Mouse (Mus musculus) heart, embryonic 12.5 days (tissue): ENCODE results near the gene Ifnk. TPM values are rescaled to one million over a fixed set of nuclear protein-coding genes. Genes with fewer than 3 reads are reported as not detected.

Source experiments
- ATAC-seq: fragments of 200-750 bp; cut with Nextera tagmentation; 2 replicates; pipeline ENCODE4 v1.8.0; 2017; ENCODE audit warnings: moderate TSS enrichment, moderate library complexity; ENCODE audit not compliant: insufficient number of reproducible peaks, low FRiP score
- H3K27ac ChIP-seq: fragments of 300-500 bp; sonication (generic); 2 replicates; pipeline ENCODE4 v1.5.1; 2016; ENCODE audit warnings: mild to moderate bottlenecking, moderate library complexity; ENCODE audit not compliant: poor library complexity, severe bottlenecking
- H3K27me3 ChIP-seq: fragments of 300-500 bp; sonication (generic); replicated peaks from 2 replicates; pipeline ENCODE4 v1.6.1; 2016; ENCODE audit warnings: mild to moderate bottlenecking, moderate library complexity
- H3K36me3 ChIP-seq: fragments of 300-500 bp; sonication (generic); 2 replicates; pipeline ENCODE4 v1.6.1; 2016; ENCODE audit warnings: mild to moderate bottlenecking, moderate library complexity
- H3K4me1 ChIP-seq: fragments of 300-500 bp; sonication (generic); replicated peaks from 2 replicates; pipeline ENCODE4 v1.6.1; 2016; ENCODE audit warnings: mild to moderate bottlenecking
- H3K4me2 ChIP-seq: fragments of 300-500 bp; sonication (generic); 2 replicates; pipeline ENCODE4 v1.6.1; 2016; ENCODE audit warnings: mild to moderate bottlenecking, moderate library complexity
- H3K4me3 ChIP-seq: fragments of 300-500 bp; sonication (generic); 2 replicates; pipeline ENCODE4 v1.5.1; 2016; ENCODE audit warnings: mild to moderate bottlenecking
- H3K9ac ChIP-seq: fragments of 300-500 bp; sonication (generic); 2 replicates; pipeline ENCODE4 v1.6.1; 2016; ENCODE audit warnings: mild to moderate bottlenecking, moderate library complexity
- H3K9me3 ChIP-seq: fragments of 300-500 bp; sonication (generic); replicated peaks from 2 replicates; pipeline ENCODE4 v1.6.1; 2016; ENCODE audit warnings: mild to moderate bottlenecking, moderate library complexity
- WGBS: fragments of 180-500 bp; shearing (Covaris S2); methylation state at CpG from one replicate; pipeline ENCODE4 v1.1.7; 2016; 5-methylcytosine and 5-hydroxymethylcytosine counted together
- polyA plus RNA-seq: library from polyadenylated mRNA; unstranded; fragments of >200 nt; fragmentation: Nextera tagmentation; extraction: Ambion mirVana; gene quantifications from 2 replicates; pipeline ENCODE4 v1.2.1, GENCODE M21; 2016

Ifnk gene
- not detected in 2 replicates for polyA plus RNA-seq

GRCm38 (mm10) chr4:35151756-35152155 lies at the start of gene Ifnk:
Gene Ifnk (plus strand): TSS chr4:35152056.
- H3K4me1 ChIP-seq, result no peaks in the 10 kb centered on the region
- H3K4me3 ChIP-seq, result no peak within 1 kb of the TSS
- no peaks in the 10 kb centered on the region for H3K36me3 ChIP-seq
- no peak within 1 kb of the TSS for H3K27ac ChIP-seq
- no peak within 1 kb of the TSS for H3K9ac ChIP-seq
- 66% methylated on average over 4 of the region's 4 CpGs for WGBS
- ATAC-seq, result no peak
- H3K27me3 ChIP-seq, result peaks cover 5% of the 10 kb centered on the region; the same call in 1 of the 2 replicates
- no peaks in the 10 kb centered on the region for H3K9me3 ChIP-seq
- no peak within 1 kb of the TSS for H3K4me2 ChIP-seq

DNA sequence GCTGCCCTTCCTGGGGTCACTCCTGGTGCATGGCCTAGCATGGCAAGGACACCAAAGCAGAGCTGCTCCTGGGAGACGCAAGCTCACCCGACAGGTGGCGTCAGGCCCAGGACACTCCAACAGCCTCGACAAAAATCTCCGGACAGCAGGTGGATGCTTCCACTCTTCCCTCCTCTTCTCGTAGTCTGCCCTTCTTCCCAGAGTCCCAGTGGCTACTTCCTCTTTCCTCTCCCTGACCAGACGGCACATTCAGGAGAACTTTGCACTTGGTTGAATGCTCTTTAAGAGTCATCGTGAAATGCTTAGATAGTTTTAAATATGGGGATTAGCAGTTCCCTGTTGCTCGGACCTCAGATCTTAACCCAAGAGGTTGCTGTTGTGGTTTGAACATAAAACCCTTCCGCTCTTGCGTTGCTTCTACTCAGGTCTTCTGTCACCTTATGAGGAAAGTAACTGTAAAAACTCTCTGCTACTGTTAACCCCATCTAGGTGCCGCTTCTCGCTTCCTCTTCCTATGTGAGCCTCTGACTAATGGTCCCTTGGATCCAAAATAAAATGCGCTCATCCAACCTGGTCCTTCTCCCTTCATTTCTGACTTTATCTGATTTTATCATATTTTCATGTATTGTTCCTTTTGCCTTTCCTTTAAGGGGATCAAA lies 46.6 kb upstream of the Ifnk start:
- no peak overlapping the region for H3K27ac ChIP-seq
- 69% methylated on average over 14 of the region's 14 CpGs for WGBS
- no peak for ATAC-seq
- H3K4me2 ChIP-seq, result no peak overlapping the region
- H3K27me3 ChIP-seq, result no peaks in the 10 kb centered on the region
- no peaks in the 10 kb centered on the region for H3K9me3 ChIP-seq
- no peaks in the 10 kb centered on the region for H3K36me3 ChIP-seq
- no peaks in the 10 kb centered on the region; the same call in 1 of the 2 replicates for H3K4me1 ChIP-seq
- H3K9ac ChIP-seq, result no peak overlapping the region
- no peak overlapping the region for H3K4me3 ChIP-seq

- Histone ChIP-seq H3K27me3 (no peaks in the 10 kb centered on the region), H3K4me2 (no peak overlapping the region), H3K27ac (no peak overlapping the region), H3K9me3 (no peaks in the 10 kb centered on the region), H3K4me3 (no peak overlapping the region), H3K9ac (no peak overlapping the region), H3K36me3 (no peaks in the 10 kb centered on the region), H3K4me1 (peaks cover 12% of the 10 kb centered on the region)
- no peak for ATAC-seq
- 76% methylated on average over 4 of the region's 4 CpGs for WGBS
These were observed 39.4 kb upstream of the Ifnk start for GRCm38 (mm10) chr4:35112452-35112851.

DNA sequence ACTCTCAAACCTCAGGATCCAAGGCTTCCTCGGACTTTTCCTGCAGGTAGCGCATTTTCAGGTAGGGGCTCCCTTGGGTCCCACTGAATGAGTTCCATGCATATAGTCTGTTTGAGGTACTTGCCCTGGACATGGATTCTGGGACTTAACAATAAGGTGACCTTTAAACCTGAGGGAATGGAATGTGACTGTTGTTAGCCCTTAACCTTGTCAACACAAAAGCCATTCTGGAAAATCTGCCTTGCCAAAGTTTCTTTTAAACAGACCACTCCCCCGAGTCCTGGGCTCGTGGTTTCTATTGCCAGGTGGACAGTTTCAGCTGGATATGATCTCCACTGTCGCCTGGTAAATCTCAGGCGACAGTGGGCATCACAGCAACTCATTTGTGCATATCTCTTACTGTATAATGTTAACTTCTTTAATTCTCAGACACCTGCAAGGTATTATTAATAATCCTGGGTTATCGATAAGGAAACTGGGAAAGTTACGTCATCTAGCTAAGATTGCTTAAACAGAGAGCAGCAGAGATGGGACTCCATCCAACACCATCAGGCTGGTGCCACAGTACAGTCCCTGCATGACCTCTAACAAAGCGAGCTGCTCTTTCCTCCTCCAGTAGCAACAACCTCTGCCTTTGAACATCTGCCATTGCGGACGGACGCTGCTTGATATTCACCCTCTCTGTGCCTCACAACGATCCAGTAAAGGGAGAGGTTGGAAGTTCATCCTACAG lies 38.2 kb upstream of the Ifnk start:
- ATAC-seq, result no peak

DNA sequence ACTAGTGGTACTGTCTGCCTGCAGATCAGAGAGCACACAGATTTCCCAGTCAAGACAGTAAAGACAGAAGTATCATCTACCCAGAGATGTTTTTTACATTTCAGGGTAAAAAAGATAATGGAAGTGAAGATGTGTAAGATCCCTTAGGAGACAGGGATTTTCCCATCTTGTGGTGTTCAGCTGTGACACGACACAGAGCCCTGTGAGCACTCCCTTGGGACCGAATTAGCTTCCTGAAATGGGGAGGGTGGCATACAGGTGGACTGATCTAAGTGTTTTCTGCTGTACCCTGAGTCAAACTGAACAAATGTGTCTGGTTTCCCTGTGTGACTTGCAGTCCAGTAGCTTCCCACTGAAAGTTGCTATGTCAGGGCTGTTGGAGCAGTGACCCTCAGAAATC lies 36.9 kb upstream of the Ifnk start:
- Histone ChIP-seq H3K36me3 (no peaks in the 10 kb centered on the region), H3K9me3 (no peaks in the 10 kb centered on the region), H3K4me1 (peaks cover 12% of the 10 kb centered on the region), H3K4me3 (no peak overlapping the region), H3K27me3 (no peaks in the 10 kb centered on the region), H3K27ac (no peak overlapping the region), H3K4me2 (no peak overlapping the region), H3K9ac (no peak overlapping the region)
- ATAC-seq, result no peak
- whole genome bisulfite sequencing, result 71% methylated on average over 2 of the region's 2 CpGs

More for the DNA sequence above, 38.2 kb upstream of the Ifnk start:
- H3K4me2 ChIP-seq, result no peak overlapping the region
- no peaks in the 10 kb centered on the region for H3K9me3 ChIP-seq
- WGBS, result 67% methylated on average over 13 of the region's 13 CpGs
- no peak overlapping the region for H3K4me3 ChIP-seq
- H3K27me3 ChIP-seq, result no peaks in the 10 kb centered on the region
- H3K9ac ChIP-seq, result no peak overlapping the region
- peaks cover 12% of the 10 kb centered on the region for H3K4me1 ChIP-seq
- H3K27ac ChIP-seq, result no peak overlapping the region
- H3K36me3 ChIP-seq, result no peaks in the 10 kb centered on the region

DNA sequence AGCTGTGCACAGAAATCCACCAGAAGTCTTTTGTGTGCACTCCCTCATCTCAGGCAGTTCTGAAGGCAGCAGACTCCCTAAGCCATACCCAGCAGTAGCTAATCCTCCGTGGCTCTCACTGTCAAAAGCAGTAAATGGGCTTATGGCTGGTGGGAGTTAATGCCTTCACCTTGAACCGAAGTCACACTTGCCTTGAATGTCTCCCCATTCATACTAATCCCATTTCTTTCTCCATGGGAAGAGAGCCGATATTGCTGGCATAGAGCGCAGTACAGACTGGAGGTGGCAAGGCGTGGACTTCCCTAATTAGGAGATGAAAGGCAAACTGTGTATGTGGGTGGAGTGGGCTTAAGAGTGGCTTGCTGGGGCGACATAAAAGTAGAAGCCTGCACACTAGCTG lies 35.9 kb upstream of the Ifnk start:
- H3K4me3 ChIP-seq, result no peak overlapping the region
- H3K27me3 ChIP-seq, result no peaks in the 10 kb centered on the region
- WGBS, result 58% methylated on average over 6 of the region's 6 CpGs
- no peak overlapping the region for H3K9ac ChIP-seq
- no peaks in the 10 kb centered on the region for H3K36me3 ChIP-seq
- no peak overlapping the region for H3K27ac ChIP-seq
- H3K4me2 ChIP-seq, result no peak overlapping the region
- no peak for ATAC-seq
- peaks cover 12% of the 10 kb centered on the region for H3K4me1 ChIP-seq
- H3K9me3 ChIP-seq, result no peaks in the 10 kb centered on the region

GRCm38 (mm10) chr4:35117144-35117543 lies 34.7 kb upstream of the Ifnk start:
- Histone ChIP-seq H3K9me3 (no peaks in the 10 kb centered on the region), H3K4me2 (no peak overlapping the region), H3K27ac (no peak overlapping the region), H3K36me3 (no peaks in the 10 kb centered on the region), H3K4me3 (no peak overlapping the region), H3K4me1 (peaks cover 12% of the 10 kb centered on the region), H3K27me3 (no peaks in the 10 kb centered on the region; the same call in 1 of the 2 replicates), H3K9ac (no peak overlapping the region)
- ATAC-seq, result no peak
- 85% methylated on average over 3 of the region's 3 CpGs for WGBS

DNA sequence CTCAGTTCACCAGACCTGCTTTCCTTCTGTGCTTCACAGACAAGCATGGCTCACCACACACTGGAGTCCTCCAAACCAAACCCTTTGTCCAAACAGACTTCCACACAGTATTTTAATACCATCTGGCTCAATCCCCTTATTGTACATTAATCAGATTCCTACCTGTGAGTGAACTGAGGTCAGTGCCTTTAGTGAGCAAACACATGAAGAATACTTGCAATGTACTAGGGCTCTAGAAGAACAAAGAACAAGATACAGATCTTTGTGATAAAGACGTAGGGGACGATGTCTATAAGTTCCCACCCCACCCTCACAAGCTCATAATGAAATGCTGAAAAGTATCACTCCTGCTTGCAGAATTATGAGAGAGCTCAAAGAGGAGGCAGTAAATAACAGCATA lies 33.0 kb upstream of the Ifnk start:
- no peak overlapping the region for H3K4me2 ChIP-seq
- H3K36me3 ChIP-seq, result no peaks in the 10 kb centered on the region
- no peak overlapping the region for H3K9ac ChIP-seq
- no peak for ATAC-seq
- 69% methylated on average over 2 of the region's 2 CpGs for WGBS
- peaks cover 4% of the 10 kb centered on the region; the same call in 1 of the 2 replicates for H3K27me3 ChIP-seq
- no peak overlapping the region for H3K27ac ChIP-seq
- no peak overlapping the region for H3K4me3 ChIP-seq
- no peaks in the 10 kb centered on the region for H3K9me3 ChIP-seq
- peaks cover 4% of the 10 kb centered on the region; the same call in 1 of the 2 replicates for H3K4me1 ChIP-seq

DNA sequence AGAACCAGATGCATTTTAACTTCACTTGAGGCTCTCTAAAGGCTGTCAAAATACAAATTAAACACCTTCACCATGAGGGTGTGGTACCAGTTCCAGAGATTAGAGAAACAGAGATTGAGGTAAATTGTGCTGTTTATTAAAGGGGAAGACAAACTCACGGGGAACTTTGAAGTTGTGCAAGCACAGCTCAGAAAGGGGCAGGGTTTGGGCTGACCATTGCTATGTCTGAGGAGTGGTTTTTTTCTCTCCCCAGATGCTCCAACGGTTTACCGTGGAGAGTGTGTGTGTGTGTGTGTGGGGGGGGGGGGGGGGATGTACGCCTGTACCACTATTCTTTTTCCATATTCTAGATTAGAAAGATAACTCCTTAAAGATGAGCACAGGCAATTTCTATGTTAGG lies 31.7 kb upstream of the Ifnk start:
- 58% methylated on average over 4 of the region's 4 CpGs for WGBS
- Histone ChIP-seq H3K4me1 (peaks cover 1% of the 10 kb centered on the region), H3K36me3 (no peaks in the 10 kb centered on the region), H3K4me2 (no peak overlapping the region), H3K9me3 (no peaks in the 10 kb centered on the region), H3K27me3 (peaks cover 4% of the 10 kb centered on the region; the same call in 1 of the 2 replicates), H3K4me3 (no peak overlapping the region), H3K27ac (no peak overlapping the region), H3K9ac (no peak overlapping the region)
- no peak for ATAC-seq

- Histone ChIP-seq H3K4me1 (peaks cover 5% of the 10 kb centered on the region), H3K27me3 (peaks cover 4% of the 10 kb centered on the region; the same call in 1 of the 2 replicates), H3K36me3 (no peaks in the 10 kb centered on the region), H3K4me2 (no peak overlapping the region), H3K27ac (no peak overlapping the region), H3K4me3 (no peak overlapping the region), H3K9ac (no peak overlapping the region), H3K9me3 (no peaks in the 10 kb centered on the region)
- 88% methylated on average over 8 of the region's 8 CpGs for WGBS
- ATAC-seq, result no peak
These were observed 31.3 kb upstream of the Ifnk start for GRCm38 (mm10) chr4:35120575-35120974.

DNA sequence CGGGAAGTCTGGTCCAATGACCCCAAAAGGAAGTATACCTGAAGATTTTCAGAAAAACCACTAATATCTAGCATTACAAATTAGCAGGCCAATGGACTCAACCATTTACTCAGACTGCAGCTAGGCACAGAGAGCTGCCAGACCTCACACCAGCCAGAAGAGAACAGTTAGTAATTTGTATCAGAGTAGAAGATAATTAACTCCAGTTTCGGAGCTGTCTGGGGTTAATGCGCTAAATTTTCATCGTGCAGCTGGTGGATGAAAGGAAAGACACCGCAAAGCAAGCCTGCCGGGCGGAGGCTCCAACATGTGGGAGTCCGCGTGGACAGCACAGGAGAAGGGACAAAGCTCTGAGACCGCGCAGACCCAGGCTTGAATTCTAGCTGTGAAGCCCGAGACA lies 30.8 kb upstream of the Ifnk start:
- peaks cover 4% of the 10 kb centered on the region; the same call in 1 of the 2 replicates for H3K27me3 ChIP-seq
- H3K4me3 ChIP-seq, result no peak overlapping the region
- H3K9ac ChIP-seq, result no peak overlapping the region
- H3K4me1 ChIP-seq, result peaks cover 6% of the 10 kb centered on the region
- no peak overlapping the region for H3K27ac ChIP-seq
- no peaks in the 10 kb centered on the region for H3K36me3 ChIP-seq
- no peak overlapping the region for H3K4me2 ChIP-seq
- no peaks in the 10 kb centered on the region for H3K9me3 ChIP-seq
- ATAC-seq, result no peak
- 60% methylated on average over 12 of the region's 12 CpGs for WGBS
